Mouse (Mus musculus) brain, embryonic 14.5 days (tissue): ENCODE measurements around the gene Mia.

Experiments used
- CTCF ChIP-seq: fragments of 200-500 bp; IDR thresholded peaks from 2 replicates; pipeline ENCODE4 v1.5.1; 2012; ENCODE audit warnings: inconsistent platforms, mild to moderate bottlenecking, moderate library complexity, borderline replicate concordance; ENCODE audit not compliant: insufficient read depth, insufficient read length; ENCODE audit errors: extremely low read depth
- POLR2A ChIP-seq: fragments of 200-500 bp; IDR thresholded peaks from 2 replicates; pipeline ENCODE4 v1.6.1; 2012; ENCODE audit warnings: mild to moderate bottlenecking, inconsistent platforms, borderline replicate concordance; ENCODE audit not compliant: poor library complexity, insufficient read depth, insufficient read length, severe bottlenecking; ENCODE audit errors: extremely low read depth

- TF ChIP-seq CTCF, result no peak
- TF ChIP-seq POLR2A, result no peak
Measured at GRCm38 (mm10) chr7:27167475-27168094, 13.4 kb downstream of the Mia start.
